Mouse (Mus musculus) liver (tissue): ENCODE data around the gene Rfx4.
A peak's percentile ranks its signal among the peaks of the same experiment; 100 is the strongest.

Experiments
- DNase-seq: peaks from one replicate; pipeline ENCODE4 v3.0.0-alpha.2; 2020; ENCODE audit warnings: mixed read lengths

Gene Rfx4

GRCm38 (mm10) chr10:84755786-84756203 lies at the start of gene Rfx4:
Gene Rfx4 (plus strand): TSS chr10:84756062.
- no peak for DNase-seq

- no peak for DNase-seq
Measured at GRCm38 (mm10) chr10:84706543-84706942, 49.3 kb upstream of the Rfx4 start.

- DNase-seq = no peak
Measured at GRCm38 (mm10) chr10:84707226-84707625, 48.6 kb upstream of the Rfx4 start.

DNA sequence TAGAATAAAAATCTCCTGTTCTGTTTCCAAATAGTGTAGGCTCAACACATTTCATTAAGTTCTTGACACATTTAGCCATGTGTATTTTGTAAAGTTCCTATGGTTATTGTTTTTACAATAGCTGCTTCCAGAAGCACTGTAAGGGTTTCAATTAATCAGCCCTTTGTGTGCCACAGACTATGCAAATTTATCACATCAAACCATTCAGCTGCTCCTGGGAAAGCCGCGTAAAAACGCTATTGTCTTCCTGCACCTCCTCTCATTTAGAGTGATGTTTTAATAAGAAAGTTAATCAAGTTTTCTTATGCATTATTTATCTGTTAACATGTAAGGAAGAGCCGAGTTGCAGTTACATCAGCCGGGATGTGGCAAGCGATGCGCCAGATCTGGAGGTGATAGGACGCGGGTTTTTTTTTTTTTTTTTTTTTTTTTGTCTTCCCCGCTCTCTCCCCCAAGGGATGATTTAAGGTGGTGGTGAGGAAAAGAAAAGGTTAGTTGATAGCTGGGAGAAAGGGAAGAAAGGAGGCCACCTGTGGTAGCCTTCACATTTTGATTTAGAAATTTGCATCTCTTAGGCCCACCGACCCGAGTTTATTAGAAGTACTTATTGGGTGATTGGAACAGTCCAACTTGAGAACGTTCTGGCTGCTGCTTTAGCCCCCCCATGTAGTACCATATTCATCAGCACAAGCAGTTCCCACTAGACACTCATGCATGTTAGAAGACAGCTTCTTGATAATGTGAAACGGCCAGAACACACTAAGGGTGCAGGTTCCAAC lies 47.9 kb upstream of the Rfx4 start:
- no peak for DNase-seq

- no peak for DNase-seq
Measured at GRCm38 (mm10) chr10:84710192-84710591, 45.7 kb upstream of the Rfx4 start.

DNA sequence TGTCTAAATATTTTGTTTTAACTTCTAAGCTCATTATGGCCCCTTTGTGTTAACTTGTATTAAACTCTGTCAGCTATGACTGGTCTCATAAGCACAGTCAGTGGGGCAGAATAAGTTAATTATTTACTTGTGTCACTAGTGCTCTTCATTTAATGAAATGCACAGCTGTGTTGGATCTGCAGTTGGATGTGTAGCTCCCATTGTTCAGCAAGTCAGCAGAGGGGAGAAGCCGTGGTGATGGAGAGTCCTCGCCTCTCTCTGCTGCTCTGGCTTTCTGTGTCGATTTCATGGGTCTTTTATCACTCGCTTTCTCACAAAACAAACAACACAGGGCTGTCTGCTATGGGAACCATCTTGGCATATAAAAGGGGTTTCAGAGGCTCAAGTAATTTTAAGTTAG lies 45.0 kb upstream of the Rfx4 start:
- no peak for DNase-seq

DNA sequence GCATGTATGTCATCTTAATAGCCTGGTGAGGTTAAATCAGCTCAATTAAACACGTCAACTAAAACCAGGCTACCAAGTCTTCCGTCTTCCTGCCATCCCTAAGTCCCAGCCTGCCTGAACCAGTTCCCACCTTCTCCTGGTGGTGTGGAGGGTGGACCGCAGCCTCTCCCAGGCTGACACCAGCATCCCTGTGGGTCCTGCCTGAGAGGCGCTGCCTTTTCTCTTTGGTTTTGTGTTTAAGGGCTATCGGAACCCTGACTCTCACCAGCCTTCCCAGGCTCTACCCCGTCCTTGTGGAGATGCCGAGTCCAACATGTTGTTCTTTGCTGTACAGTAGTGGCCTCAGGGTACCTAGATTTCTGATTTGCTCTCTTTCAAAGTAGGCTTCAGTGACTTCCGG lies 44.4 kb upstream of the Rfx4 start:
- no peak for DNase-seq

DNA sequence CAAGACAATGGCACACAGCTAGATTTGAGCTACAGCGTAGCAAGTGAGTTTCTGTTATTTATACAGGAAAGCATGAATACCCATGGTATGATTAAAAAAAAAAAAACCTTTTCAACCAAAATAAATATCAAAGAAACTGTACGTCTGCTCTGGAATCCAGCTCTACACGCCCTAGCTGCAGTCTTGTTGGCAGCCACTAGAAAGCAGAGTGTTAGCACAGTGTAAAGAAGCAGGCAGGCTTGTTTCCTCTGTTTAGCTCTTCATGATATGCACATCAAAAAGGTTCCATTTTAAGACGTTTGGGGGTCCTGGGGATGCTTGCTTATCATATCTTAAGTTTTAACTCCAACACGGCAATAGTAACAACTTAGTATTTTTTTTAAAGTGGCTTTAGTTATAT lies 43.9 kb upstream of the Rfx4 start:
- DNase-seq = no peak

DNA sequence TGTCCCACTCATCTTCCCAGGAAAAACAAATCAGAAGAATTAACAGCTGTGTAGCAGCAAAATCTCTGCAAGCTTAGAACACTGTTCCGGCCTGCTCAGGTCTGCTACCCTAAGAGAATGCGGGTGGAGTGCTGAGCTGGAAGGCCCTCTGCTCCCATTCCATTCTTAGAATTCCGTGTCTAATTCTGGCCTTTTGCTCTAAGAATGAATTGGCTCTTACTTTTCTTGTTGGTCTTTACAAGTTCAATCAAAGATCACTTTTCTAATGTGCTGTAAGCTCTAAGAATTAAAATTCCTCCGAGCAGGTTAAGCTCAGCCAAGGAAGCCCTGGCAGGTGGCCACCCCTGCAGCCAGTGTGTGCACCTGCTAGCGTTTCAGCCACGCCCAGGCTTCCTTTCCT lies 43.3 kb upstream of the Rfx4 start:
- DNase-seq = no peak

GRCm38 (mm10) chr10:84713043-84713442 lies 42.8 kb upstream of the Rfx4 start:
- no peak for DNase-seq

GRCm38 (mm10) chr10:84715639-84716038 lies 40.2 kb upstream of the Rfx4 start:
- DNase-seq = no peak

GRCm38 (mm10) chr10:84716581-84716980 lies 39.3 kb upstream of the Rfx4 start:
- DNase-seq = no peak

GRCm38 (mm10) chr10:84722711-84723110 lies 33.2 kb upstream of the Rfx4 start:
- no peak for DNase-seq

DNA sequence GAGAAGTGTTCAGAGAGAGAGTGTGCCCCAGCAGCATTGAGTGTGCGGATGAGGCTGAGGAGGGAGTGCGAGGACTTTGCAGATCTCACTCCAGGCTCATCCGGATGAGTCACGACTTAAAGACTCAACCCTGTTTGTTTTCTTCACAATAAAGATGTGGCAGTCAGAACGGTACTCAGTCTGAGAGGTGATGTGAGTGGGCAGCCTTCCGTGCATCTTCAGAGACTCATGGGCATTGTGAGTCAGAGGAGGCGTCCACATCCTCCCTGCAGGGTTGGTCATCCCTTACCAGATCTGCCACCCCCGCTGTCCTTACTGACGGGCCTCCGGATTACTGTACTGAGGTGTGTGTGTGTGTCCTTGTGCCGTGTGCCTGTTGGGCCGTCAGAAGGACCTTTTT lies 28.9 kb upstream of the Rfx4 start:
- no peak for DNase-seq

GRCm38 (mm10) chr10:84727760-84728159 lies 28.1 kb upstream of the Rfx4 start:
- DNase-seq = no peak

- DNase-seq = no peak
Measured at GRCm38 (mm10) chr10:84730078-84730477, 25.8 kb upstream of the Rfx4 start.

GRCm38 (mm10) chr10:84730956-84731355 lies 24.9 kb upstream of the Rfx4 start:
- DNase-seq = no peak

DNA sequence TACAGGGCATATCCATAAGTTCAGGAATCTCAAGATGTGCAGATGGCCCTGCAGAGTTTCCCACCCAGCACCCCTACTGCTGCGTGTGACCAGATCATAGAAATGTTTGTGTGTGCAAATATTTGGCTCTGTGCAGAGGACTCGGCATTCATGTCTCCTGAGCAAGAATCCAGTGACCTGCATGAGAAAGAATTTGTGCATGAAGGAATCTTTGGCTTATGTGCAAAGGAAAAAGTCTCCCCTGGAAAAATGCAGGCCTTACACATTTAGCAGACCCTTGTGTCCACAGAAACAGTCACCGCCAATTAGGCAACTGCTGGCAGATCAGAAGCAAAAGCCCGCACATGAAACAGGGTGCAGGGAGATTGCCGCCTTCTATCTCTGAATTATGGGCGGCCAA lies 22.4 kb upstream of the Rfx4 start:
- no peak for DNase-seq

- peak; percentile 17 for DNase-seq
Measured at GRCm38 (mm10) chr10:84754851-84755785, 744 bp upstream of the Rfx4 start.

- DNase-seq = no peak
Measured at GRCm38 (mm10) chr10:84756435-84757095, 703 bp downstream of the Rfx4 start.

GRCm38 (mm10) chr10:84757426-84758199 lies 1.8 kb downstream of the Rfx4 start:
- DNase-seq = no peak

DNA sequence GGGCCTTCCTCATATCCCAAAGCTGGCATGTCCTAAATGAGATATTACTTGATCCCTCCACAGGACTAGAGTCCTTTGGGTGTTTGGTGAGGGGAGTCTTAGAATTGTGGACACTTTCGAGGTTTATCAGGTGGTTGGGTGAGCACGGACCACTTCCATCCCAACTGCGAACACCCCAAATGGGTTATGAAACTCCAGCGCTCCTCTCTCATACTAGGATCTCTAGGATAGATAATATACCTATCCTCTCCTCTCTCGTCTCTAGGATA lies 2.3 kb downstream of the Rfx4 start:
- no peak for DNase-seq
